Mouse (Mus musculus) embryo, embryonic 11.5 days (tissue): ENCODE measurements at regions not wholly inside any gene's neighbourhood (a gene's known extent, or its start where the extent isn't known, plus 50 kb on each side); places are given as distances from the start of the nearest gene placed in this dataset.
A peak's percentile ranks its signal among the peaks of the same experiment; 100 is the strongest.

Experiments
- DNase-seq: peaks from one replicate; pipeline ENCODE4 v3.0.0-alpha.2; 2012; ENCODE audit warnings: low read depth, low spot score

GRCm38 (mm10) chr4:153542631-153543031 lies 60.0 kb upstream of the Ajap1 start:
- no peak for DNase-seq

- no peak for DNase-seq
Measured at GRCm38 (mm10) chr4:153543900-153544648, 61.5 kb upstream of the Ajap1 start.

GRCm38 (mm10) chr4:153546709-153547108 lies 64.1 kb upstream of the Ajap1 start:
- DNase-seq = no peak

- no peak for DNase-seq
Measured at GRCm38 (mm10) chr4:153547111-153547510, 64.5 kb upstream of the Ajap1 start.

DNA sequence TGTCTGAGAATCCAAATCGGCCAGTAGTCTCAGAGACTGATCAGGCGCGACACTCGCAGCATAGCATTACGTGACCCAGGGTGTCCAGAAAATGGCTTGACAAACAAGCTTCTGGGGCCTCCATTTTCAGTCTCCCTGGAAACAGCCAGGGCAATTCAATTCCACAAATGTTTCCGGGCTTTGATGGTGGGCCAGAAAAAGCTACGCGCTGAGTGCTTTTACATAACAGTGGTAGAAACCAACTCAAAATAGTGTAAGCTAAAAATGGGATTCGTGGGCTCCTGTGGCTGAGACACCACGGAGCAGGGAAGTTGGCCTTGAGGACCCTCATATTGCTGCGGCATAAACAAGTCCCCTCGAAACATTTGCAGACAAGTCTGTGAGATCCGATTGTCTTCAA lies 65.3 kb upstream of the Ajap1 start:
- no peak for DNase-seq

DNA sequence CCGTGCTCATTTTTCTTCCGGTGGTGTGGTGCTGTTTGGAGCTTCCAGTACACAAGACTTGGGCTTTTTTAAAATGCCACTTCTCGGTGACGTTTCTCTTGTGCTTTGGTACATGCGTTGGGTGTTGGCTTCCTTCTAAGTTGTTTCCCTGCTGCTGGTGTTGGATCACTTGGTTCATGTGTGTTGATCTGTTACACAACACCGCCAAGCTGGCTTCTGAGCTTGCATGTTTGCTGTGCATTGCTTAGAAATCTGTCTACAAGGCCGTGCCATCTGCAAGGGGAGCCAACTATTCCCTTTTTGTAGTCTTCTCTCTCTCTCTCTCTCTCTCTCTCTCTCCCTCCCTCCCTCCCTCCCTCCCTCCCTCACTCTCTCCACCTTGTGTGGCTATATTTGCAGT lies 68.7 kb upstream of the Ajap1 start:
- no peak for DNase-seq

- DNase-seq = no peak
Measured at GRCm38 (mm10) chr4:153552483-153552882, 69.9 kb upstream of the Ajap1 start.

GRCm38 (mm10) chr4:153557812-153558608 lies 75.4 kb upstream of the Ajap1 start:
- no peak for DNase-seq

DNA sequence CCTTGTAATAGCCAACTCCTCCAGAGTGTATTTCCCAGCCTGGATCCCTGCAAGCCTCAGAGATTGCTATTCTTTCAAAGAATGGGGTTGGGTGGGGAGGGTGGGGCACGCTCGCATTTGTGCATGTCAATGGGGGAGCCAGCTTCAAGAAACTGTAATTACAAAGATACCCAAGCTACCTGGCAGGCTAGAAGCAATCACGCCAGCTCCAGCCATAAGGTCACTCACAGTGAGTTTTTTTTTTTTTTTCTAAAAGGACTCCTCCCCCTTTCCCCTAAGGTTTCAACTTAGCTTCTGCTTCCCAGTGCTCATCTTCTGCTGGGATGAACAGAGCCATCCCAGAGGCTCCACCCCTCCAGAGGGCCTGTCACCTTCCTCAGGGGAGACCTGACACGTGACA lies 77.0 kb upstream of the Ajap1 start:
- DNase-seq = no peak

DNA sequence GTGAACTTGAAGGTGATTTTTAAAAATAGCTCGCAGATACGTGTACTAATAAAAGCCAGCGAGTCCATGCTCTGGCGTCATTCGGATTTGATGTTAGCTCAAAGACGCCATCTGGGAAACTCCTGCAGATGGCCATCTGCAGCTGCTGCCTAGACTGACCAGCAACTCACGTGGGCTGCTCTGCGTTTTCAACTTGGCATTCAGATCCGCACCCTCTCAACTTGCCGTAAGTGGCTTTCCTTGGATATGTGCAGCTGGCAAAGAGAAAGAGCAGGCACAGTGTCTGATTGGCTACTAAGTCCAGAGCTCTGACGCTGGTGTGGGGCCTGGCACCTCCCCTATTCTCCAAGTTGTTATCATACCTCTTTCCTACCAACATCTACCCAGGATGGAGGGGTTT lies 77.6 kb upstream of the Ajap1 start:
- DNase-seq = no peak

DNA sequence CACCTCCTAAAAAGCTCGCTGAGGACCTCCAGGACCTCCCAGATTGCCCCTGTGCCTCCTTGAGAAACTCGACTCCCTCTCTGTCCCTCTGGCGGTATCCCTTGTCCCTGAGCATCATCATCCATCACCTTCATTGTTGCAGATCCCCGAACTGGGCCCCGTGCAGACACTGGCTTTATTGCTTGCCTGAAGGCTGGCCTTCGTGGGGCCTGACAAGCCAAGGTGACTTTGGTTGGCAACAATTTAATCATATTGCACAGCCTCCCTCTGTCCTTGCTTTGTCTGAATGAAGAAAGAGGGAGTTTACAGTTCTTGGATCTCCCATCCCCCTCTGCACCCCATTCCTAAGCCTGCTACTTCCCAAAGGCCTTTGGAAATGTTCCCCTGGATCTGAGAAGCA lies 78.3 kb upstream of the Ajap1 start:
- no peak for DNase-seq

DNA sequence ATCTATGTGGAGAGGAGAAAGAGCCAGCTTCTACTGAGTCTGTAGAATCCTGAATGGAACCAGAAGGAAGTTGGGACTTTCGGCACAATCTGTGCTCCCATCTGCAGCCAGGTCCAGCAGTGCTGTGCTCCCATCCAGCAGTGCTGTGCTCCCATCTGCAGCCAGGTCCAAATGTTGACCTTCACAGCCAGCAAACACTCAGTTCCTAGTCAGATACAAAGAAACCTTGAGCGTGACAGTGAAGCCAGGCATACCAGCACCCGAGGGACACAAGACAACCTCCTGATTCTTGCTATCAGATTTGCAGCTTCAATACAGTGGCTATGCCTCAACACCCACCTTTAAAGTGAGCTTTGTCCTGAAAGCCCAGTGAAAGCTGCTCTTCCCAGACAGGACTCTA lies 79.4 kb upstream of the Ajap1 start:
- no peak for DNase-seq

DNA sequence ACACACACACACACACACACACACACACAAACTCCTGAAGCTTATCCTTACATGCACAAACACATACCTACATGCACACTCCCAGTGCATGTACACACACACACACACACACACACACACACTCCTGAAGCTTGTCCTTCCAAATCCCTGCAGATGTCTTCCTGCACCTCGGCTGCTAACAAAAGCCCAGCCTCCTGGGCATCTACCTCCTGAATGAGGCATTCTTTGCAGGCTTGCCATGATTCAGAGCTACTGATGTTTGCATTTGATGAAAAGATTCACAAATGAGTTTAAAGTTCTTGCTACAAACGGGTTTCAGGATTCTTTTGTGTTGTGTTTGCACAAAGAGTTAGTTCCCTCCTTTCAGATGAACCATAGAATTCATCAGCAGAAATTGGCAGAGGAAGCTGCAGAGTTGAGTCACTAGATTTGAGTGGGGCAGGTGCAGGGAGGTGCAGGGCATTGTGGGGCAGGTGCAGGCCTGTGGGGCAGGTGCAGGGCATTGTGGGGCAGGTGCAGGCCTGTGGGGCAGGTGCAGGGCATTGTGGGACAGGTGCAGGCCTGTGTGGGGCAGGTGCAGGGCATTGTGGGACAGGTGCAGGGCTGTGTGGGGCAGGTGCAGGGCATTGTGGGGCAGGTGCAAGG lies 84.8 kb upstream of the Ajap1 start:
- no peak for DNase-seq

GRCm38 (mm10) chr4:153573180-153573769 lies 90.7 kb upstream of the Ajap1 start:
- no peak for DNase-seq

DNA sequence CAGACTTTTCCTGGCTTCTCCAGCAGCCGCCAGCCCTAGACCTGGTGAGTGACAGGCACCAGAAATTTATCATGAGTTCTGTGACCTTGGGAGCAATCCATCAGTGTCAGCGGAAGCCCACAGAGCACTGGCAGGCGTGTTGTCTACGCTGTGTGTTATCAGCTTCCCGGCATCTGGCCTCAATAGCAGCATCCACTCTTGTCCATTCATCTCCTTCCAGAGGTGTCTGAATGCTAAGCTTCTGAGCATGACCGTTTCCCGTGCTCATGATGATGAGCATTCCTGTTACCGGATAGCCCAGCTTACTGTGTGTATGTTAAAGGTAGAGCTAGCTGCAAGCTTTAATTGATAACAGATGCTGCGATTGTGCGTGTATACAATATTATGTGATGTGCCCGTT lies 110.7 kb upstream of the Ajap1 start:
- peak; percentile 13 for DNase-seq

DNA sequence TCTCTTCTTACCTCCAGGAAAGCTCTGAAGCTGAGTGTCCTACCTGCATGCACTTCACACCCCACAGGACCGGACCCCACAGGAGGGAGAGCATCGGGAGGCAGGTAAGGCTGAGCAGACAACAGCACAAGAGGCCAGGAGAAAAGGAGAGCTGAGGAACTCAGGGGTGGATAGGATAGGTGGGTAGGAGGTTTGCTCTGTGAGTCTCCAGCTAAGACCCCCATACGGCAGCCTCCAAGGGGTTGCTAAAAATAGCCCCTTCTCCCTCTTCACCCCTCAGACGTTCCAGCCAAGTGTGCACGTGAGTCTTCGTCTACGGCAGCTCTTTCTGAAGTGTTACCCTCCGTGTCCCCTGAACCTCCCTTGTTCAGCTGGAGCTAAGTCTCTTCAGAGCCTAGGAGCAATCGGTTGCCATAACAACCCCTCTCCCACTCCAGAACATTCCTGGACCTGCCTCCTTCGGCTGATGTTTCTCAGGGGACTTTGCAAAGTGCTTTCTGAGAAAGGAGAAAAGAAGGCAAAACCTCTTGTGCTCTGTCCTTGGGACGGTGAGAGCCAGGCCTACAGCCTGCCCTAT lies 117.3 kb upstream of the Ajap1 start:
- DNase-seq = no peak

GRCm38 (mm10) chr4:153602496-153602895 lies 119.9 kb upstream of the Ajap1 start:
- no peak for DNase-seq

DNA sequence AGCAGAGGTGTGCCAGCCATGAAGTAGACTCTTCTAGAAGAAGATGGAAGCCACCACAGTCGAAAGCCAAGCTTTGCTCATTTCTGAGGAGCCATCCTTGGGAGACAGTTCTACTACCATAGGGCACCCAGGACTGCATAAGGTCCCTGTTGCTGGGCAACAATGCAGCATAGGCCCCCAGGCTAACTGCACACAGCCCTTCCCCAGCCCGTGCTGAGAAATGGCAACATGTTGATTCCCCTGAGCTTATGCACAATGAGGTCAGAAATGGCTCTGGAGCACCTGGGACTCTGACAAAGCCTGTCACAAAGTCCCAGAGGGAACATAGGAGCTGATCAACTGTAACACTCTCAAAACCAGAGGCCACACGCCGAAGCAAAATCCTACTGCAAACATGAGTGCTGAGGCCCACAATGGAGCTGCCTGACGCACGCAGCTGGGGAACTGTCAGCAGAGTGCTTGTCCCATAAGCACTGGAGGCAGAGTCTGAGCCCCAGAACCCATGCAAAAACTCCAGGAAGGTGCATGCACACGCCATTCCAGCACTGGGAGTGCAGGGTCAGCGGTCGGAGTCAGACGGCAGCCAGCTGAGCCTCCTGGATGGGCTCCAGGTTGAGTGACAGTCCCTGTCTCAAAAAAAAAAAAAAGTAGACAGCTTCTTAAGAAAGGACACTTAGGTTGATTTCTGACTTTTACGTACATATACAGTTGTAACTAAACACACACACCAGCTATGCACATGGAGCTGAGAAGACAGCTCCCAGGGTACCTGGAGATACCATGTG lies 120.6 kb upstream of the Ajap1 start:
- DNase-seq = no peak

DNA sequence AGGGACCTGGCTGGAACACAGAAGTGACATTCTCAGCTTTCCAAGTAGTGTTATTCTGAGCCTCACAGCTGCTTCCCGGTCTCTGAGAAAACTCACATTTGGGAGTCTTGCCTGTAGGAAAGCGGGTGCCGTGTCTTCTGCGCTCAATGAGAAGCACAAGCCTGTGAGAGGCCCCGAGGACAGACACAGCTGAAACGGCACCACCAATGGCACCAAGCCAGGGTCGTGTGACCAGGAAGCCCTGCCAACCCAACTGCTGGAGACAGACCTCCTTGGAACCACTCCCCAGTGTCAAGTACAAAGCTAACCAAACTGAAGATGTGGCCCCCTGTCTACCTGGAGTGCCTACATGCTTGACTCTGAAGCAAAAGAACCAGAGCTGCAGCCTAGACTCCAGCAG lies 121.3 kb upstream of the Ajap1 start:
- no peak for DNase-seq

GRCm38 (mm10) chr4:153604695-153605485 lies 122.3 kb upstream of the Ajap1 start:
- no peak for DNase-seq
